Mouse (Mus musculus) small intestine, adult 2 months (tissue): ENCODE results near the gene Adm2. TPM values are rescaled to one million over a fixed set of nuclear protein-coding genes. Genes with fewer than 3 reads are reported as not detected.

Source experiments
- H3K27ac ChIP-seq: fragments of 200-500 bp; 2 replicates; pipeline ENCODE4 v1.5.1; 2012; ENCODE audit warnings: low read depth, low read length, control low read depth, inconsistent platforms; ENCODE audit not compliant: insufficient read depth
- H3K27me3 ChIP-seq: fragments of 200-500 bp; 2 replicates; pipeline ENCODE4 v1.6.1; 2012; ENCODE audit warnings: mild to moderate bottlenecking, moderate library complexity, low read length, inconsistent platforms; ENCODE audit not compliant: control insufficient read depth, insufficient read depth
- H3K36me3 ChIP-seq: fragments of 200-500 bp; 2 replicates; pipeline ENCODE4 v1.6.1; 2012; ENCODE audit warnings: mild to moderate bottlenecking, low read length, control low read depth, inconsistent platforms; ENCODE audit not compliant: control insufficient read depth, insufficient read depth
- H3K4me1 ChIP-seq: fragments of 200-500 bp; 2 replicates; pipeline ENCODE4 v1.6.1; 2012; ENCODE audit warnings: low read length, inconsistent platforms, mixed read lengths; ENCODE audit not compliant: control insufficient read depth, insufficient read depth, insufficient read length
- H3K4me3 ChIP-seq: fragments of 200-500 bp; 2 replicates; pipeline ENCODE4 v1.5.1; 2012; ENCODE audit warnings: low read depth, mild to moderate bottlenecking, control low read depth, inconsistent platforms, low read length, moderate library complexity
- CTCF ChIP-seq: fragments of 200-500 bp; IDR thresholded peaks from 2 replicates; pipeline ENCODE4 v1.5.1; 2012; ENCODE audit warnings: low read depth, mild to moderate bottlenecking, control low read depth, inconsistent platforms, low read length, moderate library complexity, mixed read lengths; ENCODE audit not compliant: insufficient replicate concordance, insufficient read length; ENCODE audit errors: extremely low read depth
- POLR2A ChIP-seq: fragments of 200-500 bp; IDR thresholded peaks from 2 replicates; pipeline ENCODE4 v1.6.1; 2012; ENCODE audit warnings: low read depth, mild to moderate bottlenecking, control low read depth, inconsistent platforms, low read length, moderate library complexity
- WGBS: fragments of 180-500 bp; shearing (Covaris S2); methylation state at CpG from one replicate; pipeline ENCODE4 v1.1.7; 2018; 5-methylcytosine and 5-hydroxymethylcytosine counted together
- polyA plus RNA-seq: library from polyadenylated mRNA; depleted of rRNA; stranded (reverse); fragments of >200 nt; gene quantifications from 2 replicates; pipeline ENCODE4 v1.2.3, GENCODE M21; 2012

The Adm2 gene
- polyA plus RNA-seq, 1 experiment: 0.98 TPM

GRCm38 (mm10) chr15:89340136-89340535, 17.6 kb downstream of the Adm2 start:
- H3K4me3 ChIP-seq: no peak overlapping the region
- 56% methylated on average over 3 of the region's 3 CpGs for WGBS
- H3K27ac ChIP-seq: 0 out of 2 replicates have a peak overlapping the region, but pooled peaks have one; percentile 3
- peaks cover 2% of the 10 kb centered on the region; the same call in 1 of the 2 replicates for H3K4me1 ChIP-seq
- TF ChIP-seq CTCF (no peak), POLR2A (no peak)
- H3K36me3 ChIP-seq: no peaks in the 10 kb centered on the region
- no peaks in the 10 kb centered on the region for H3K27me3 ChIP-seq

- TF ChIP-seq POLR2A (no peak), CTCF (no peak)
- WGBS: 57% methylated on average over 1 of the region's 1 CpGs
- Histone ChIP-seq H3K4me1 (peaks cover 2% of the 10 kb centered on the region; the same call in 1 of the 2 replicates), H3K27ac (no peak overlapping the region), H3K27me3 (no peaks in the 10 kb centered on the region), H3K36me3 (no peaks in the 10 kb centered on the region), H3K4me3 (no peak overlapping the region)
These were observed 19.2 kb downstream of the Adm2 start for GRCm38 (mm10) chr15:89341678-89342077.

GRCm38 (mm10) chr15:89343325-89343724, 20.8 kb downstream of the Adm2 start:
- no peak for TF ChIP-seq POLR2A
- no peak for TF ChIP-seq CTCF
- Histone ChIP-seq H3K27ac (no peak overlapping the region), H3K4me3 (no peak overlapping the region), H3K4me1 (peaks cover 2% of the 10 kb centered on the region; the same call in 1 of the 2 replicates), H3K27me3 (no peaks in the 10 kb centered on the region), H3K36me3 (no peaks in the 10 kb centered on the region)
- 74% methylated on average over 3 of the region's 3 CpGs for WGBS

- no peak overlapping the region for H3K27ac ChIP-seq
- H3K27me3 ChIP-seq: no peaks in the 10 kb centered on the region
- peaks cover 31% of the 10 kb centered on the region for H3K36me3 ChIP-seq
- TF ChIP-seq POLR2A: no peak
- H3K4me1 ChIP-seq: peaks cover 5% of the 10 kb centered on the region
- 86% methylated on average over 5 of the region's 5 CpGs for whole genome bisulfite sequencing
- no peak overlapping the region for H3K4me3 ChIP-seq
These were observed 27.9 kb downstream of the Adm2 start for GRCm38 (mm10) chr15:89350447-89350846.

- Histone ChIP-seq H3K4me1 (peaks cover 5% of the 10 kb centered on the region), H3K27ac (no peak overlapping the region), H3K27me3 (no peaks in the 10 kb centered on the region), H3K4me3 (no peak overlapping the region), H3K36me3 (peaks cover 31% of the 10 kb centered on the region)
- 90% methylated on average over 15 of the region's 15 CpGs for WGBS
- no peak for TF ChIP-seq CTCF
- TF ChIP-seq POLR2A: no peak
These were observed 28.8 kb downstream of the Adm2 start for GRCm38 (mm10) chr15:89351302-89351701.

- Histone ChIP-seq H3K36me3 (peaks cover 31% of the 10 kb centered on the region), H3K27ac (no peak overlapping the region), H3K4me3 (no peak overlapping the region), H3K27me3 (no peaks in the 10 kb centered on the region), H3K4me1 (peaks cover 8% of the 10 kb centered on the region)
- no peak for TF ChIP-seq CTCF
- no peak for TF ChIP-seq POLR2A
- WGBS: 92% methylated on average over 14 of the region's 14 CpGs
These were observed 29.5 kb downstream of the Adm2 start for GRCm38 (mm10) chr15:89352054-89352453.

- H3K4me3 ChIP-seq: no peak overlapping the region
- WGBS: 94% methylated on average over 12 of the region's 12 CpGs
- peaks cover 8% of the 10 kb centered on the region for H3K4me1 ChIP-seq
- peaks cover 31% of the 10 kb centered on the region for H3K36me3 ChIP-seq
- TF ChIP-seq POLR2A: no peak
- TF ChIP-seq CTCF: no peak
- no peak overlapping the region for H3K27ac ChIP-seq
- H3K27me3 ChIP-seq: no peaks in the 10 kb centered on the region
These were observed 30.3 kb downstream of the Adm2 start for GRCm38 (mm10) chr15:89352795-89353194.

GRCm38 (mm10) chr15:89353837-89354236, 31.3 kb downstream of the Adm2 start:
- H3K36me3 ChIP-seq: peaks cover 31% of the 10 kb centered on the region
- H3K27ac ChIP-seq: no peak overlapping the region
- WGBS: 93% methylated on average over 16 of the region's 16 CpGs
- TF ChIP-seq CTCF (no peak), POLR2A (no peak)
- H3K4me3 ChIP-seq: no peak overlapping the region
- H3K27me3 ChIP-seq: no peaks in the 10 kb centered on the region
- peaks cover 8% of the 10 kb centered on the region for H3K4me1 ChIP-seq
